Mouse (Mus musculus) C2C12 (cell line): ENCODE data around the gene Mterf1b.

Source experiments
- CTCF ChIP-seq: IDR thresholded peaks from one replicate; pipeline ENCODE4 v1.5.1; 2011; ENCODE audit not compliant: control insufficient read depth, insufficient read depth, insufficient read length
- FOSL1 ChIP-seq: IDR thresholded peaks from one replicate; pipeline ENCODE4 v1.8.0; 2011; ENCODE audit warnings: mild to moderate bottlenecking, low read length; ENCODE audit not compliant: poor library complexity, insufficient read depth, severe bottlenecking
- MAX ChIP-seq: IDR thresholded peaks from one replicate; pipeline ENCODE4 v1.6.1; 2011; ENCODE audit warnings: mild to moderate bottlenecking, control low read depth
- USF1 ChIP-seq: IDR thresholded peaks from one replicate; pipeline ENCODE4 v1.6.1; 2011; ENCODE audit warnings: low read depth, mild to moderate bottlenecking, control low read depth, moderate library complexity

DNA sequence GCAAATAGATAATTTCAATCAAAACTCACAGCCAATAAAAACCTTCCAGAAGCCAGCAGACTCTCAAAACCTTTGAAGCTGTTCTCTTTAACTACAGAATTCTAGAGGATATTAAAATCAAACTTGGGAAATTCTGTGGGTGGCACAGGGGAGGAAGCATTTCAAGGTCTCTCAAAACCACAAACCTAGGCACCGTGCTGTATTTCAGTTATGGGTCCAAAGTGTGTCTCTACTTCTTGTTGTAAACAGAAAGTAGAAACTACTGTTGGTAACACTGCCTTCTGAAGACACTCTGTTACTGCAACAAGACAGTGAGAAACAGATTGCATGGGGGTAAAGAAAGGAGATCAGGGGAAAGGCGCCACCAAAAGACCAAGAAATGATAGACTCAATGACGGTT lies 52.8 kb downstream of the Mterf1b start:
- TF ChIP-seq CTCF, result no peak
- TF ChIP-seq USF1, result no peak
- TF ChIP-seq FOSL1, result no peak
- TF ChIP-seq MAX, result no peak
